Mouse (Mus musculus) forebrain, embryonic 11.5 days (tissue): Measurements from ENCODE around the gene H3f3a. TPM values are rescaled to one million over a fixed set of nuclear protein-coding genes. Genes with fewer than 3 reads are reported as not detected.

Experiments used
- ATAC-seq: fragments of 200-750 bp; cut with Nextera tagmentation; replicated peaks from 2 replicates; pipeline ENCODE4 v1.8.0; 2017; ENCODE audit warnings: moderate TSS enrichment; ENCODE audit not compliant: low FRiP score
- DNase-seq: peaks from one replicate; pipeline ENCODE4 v3.0.0-alpha.2; 2017; ENCODE audit warnings: low spot score
- H3K27ac ChIP-seq: fragments of 300-500 bp; sonication (generic); 2 replicates; pipeline ENCODE4 v1.5.1; 2014; ENCODE audit warnings: low read depth, low read length
- H3K27me3 ChIP-seq: fragments of 300-500 bp; sonication (generic); 2 replicates; pipeline ENCODE4 v1.6.1; 2014; ENCODE audit warnings: mild to moderate bottlenecking, low read length, mixed read lengths; ENCODE audit not compliant: control insufficient read depth, insufficient read depth
- H3K36me3 ChIP-seq: fragments of 300-500 bp; sonication (generic); 2 replicates; pipeline ENCODE4 v1.6.1; 2014; ENCODE audit warnings: mild to moderate bottlenecking, low read length, moderate library complexity, mixed read lengths; ENCODE audit not compliant: control insufficient read depth, insufficient read depth
- H3K4me1 ChIP-seq: fragments of 300-500 bp; sonication (generic); replicated peaks from 2 replicates; pipeline ENCODE4 v1.6.1; 2014; ENCODE audit warnings: low read length, mixed read lengths; ENCODE audit not compliant: control insufficient read depth, insufficient read depth
- H3K4me2 ChIP-seq: fragments of 300-500 bp; sonication (generic); 2 replicates; pipeline ENCODE4 v1.6.1; 2014; ENCODE audit warnings: low read depth, mild to moderate bottlenecking, low read length, moderate library complexity, mixed read lengths; ENCODE audit not compliant: severe bottlenecking
- H3K4me3 ChIP-seq: fragments of 300-500 bp; sonication (generic); 2 replicates; pipeline ENCODE4 v1.5.1; 2014; ENCODE audit warnings: low read depth, low read length
- H3K9ac ChIP-seq: fragments of 300-500 bp; sonication (generic); 2 replicates; pipeline ENCODE4 v1.6.1; 2014; ENCODE audit warnings: low read length
- H3K9me3 ChIP-seq: fragments of 300-500 bp; sonication (generic); 2 replicates; pipeline ENCODE4 v1.6.1; 2016; ENCODE audit warnings: low read length, mixed read lengths; ENCODE audit not compliant: control insufficient read depth
- WGBS: fragments of 180-500 bp; shearing (Covaris S2); extraction: QIAGEN DNeasy Blood & Tissue Kit; methylation state at CpG from one replicate; pipeline ENCODE4 v1.1.7; 2014; 5-methylcytosine and 5-hydroxymethylcytosine counted together
- polyA plus RNA-seq: library from polyadenylated mRNA; unstranded; fragments of >200 nt; fragmentation: Nextera tagmentation; extraction: Ambion mirVana; gene quantifications from 2 replicates; pipeline ENCODE4 v1.2.1, GENCODE M21; 2014

H3f3a gene
- polyA plus RNA-seq, 1 experiment from 2014 or later = 3,206 TPM

GRCm38 (mm10) chr1:180765393-180765792 is 48.4 kb downstream of the H3f3a start:
- H3K27me3 ChIP-seq = 0 out of 2 replicates have a peak, but pooled peaks cover 3% of the 10 kb centered on the region
- peaks cover 4% of the 10 kb centered on the region for H3K4me1 ChIP-seq
- 93% methylated on average over 5 of the region's 5 CpGs for WGBS
- no peaks in the 10 kb centered on the region for H3K36me3 ChIP-seq
- no peak for ATAC-seq
- H3K9me3 ChIP-seq = no peaks in the 10 kb centered on the region
- no peak overlapping the region for H3K27ac ChIP-seq
- no peak for DNase-seq
- H3K9ac ChIP-seq = no peak overlapping the region
- H3K4me3 ChIP-seq = no peak overlapping the region
- no peak overlapping the region for H3K4me2 ChIP-seq

GRCm38 (mm10) chr1:180763828-180764227 is 49.9 kb downstream of the H3f3a start:
- Histone ChIP-seq H3K4me1 (peaks cover 4% of the 10 kb centered on the region), H3K9ac (peak overlapping the region; percentile 52), H3K27me3 (0 out of 2 replicates have a peak, but pooled peaks cover 3% of the 10 kb centered on the region), H3K36me3 (no peaks in the 10 kb centered on the region), H3K27ac (no peak overlapping the region), H3K4me2 (peak overlapping the region; percentile 55), H3K9me3 (no peaks in the 10 kb centered on the region), H3K4me3 (peak overlapping the region; percentile 27)
- WGBS = under 1% methylated on average over 11 of the region's 11 CpGs
- ATAC-seq = peak; percentile 81
- peak; percentile 89 for DNase-seq

- no peaks in the 10 kb centered on the region for H3K36me3 ChIP-seq
- WGBS = 16% methylated on average over 14 of the region's 14 CpGs
- peak overlapping the region; percentile 27 for H3K4me3 ChIP-seq
- H3K27ac ChIP-seq = no peak overlapping the region
- 0 out of 2 replicates have a peak, but pooled peaks cover 3% of the 10 kb centered on the region for H3K27me3 ChIP-seq
- H3K4me1 ChIP-seq = peaks cover 4% of the 10 kb centered on the region
- no peaks in the 10 kb centered on the region for H3K9me3 ChIP-seq
- peak overlapping the region; percentile 52 for H3K9ac ChIP-seq
- H3K4me2 ChIP-seq = peak overlapping the region; percentile 55
- ATAC-seq (no peak; the same call in 1 of the 2 replicates), DNase-seq (peak; percentile 63)
These were observed 50.4 kb downstream of the H3f3a start for GRCm38 (mm10) chr1:180763307-180763706.

GRCm38 (mm10) chr1:180762679-180763078 is 51.1 kb downstream of the H3f3a start:
- H3K9ac ChIP-seq = no peak overlapping the region
- H3K27me3 ChIP-seq = 0 out of 2 replicates have a peak, but pooled peaks cover 3% of the 10 kb centered on the region
- H3K36me3 ChIP-seq = no peaks in the 10 kb centered on the region
- no peak overlapping the region for H3K4me2 ChIP-seq
- peaks cover 4% of the 10 kb centered on the region for H3K4me1 ChIP-seq
- WGBS = 86% methylated on average over 8 of the region's 8 CpGs
- no peak for ATAC-seq
- H3K9me3 ChIP-seq = no peaks in the 10 kb centered on the region
- DNase-seq = no peak
- H3K27ac ChIP-seq = no peak overlapping the region
- H3K4me3 ChIP-seq = no peak overlapping the region

- H3K4me2 ChIP-seq = no peak overlapping the region
- H3K27ac ChIP-seq = no peak overlapping the region
- no peaks in the 10 kb centered on the region for H3K36me3 ChIP-seq
- H3K4me3 ChIP-seq = no peak overlapping the region
- DNase-seq (no peak), ATAC-seq (no peak)
- H3K4me1 ChIP-seq = peaks cover 4% of the 10 kb centered on the region
- H3K9me3 ChIP-seq = no peaks in the 10 kb centered on the region
- 0 out of 2 replicates have a peak, but pooled peaks cover 3% of the 10 kb centered on the region for H3K27me3 ChIP-seq
- WGBS = 89% methylated on average over 11 of the region's 11 CpGs
- H3K9ac ChIP-seq = no peak overlapping the region
These were observed 51.6 kb downstream of the H3f3a start for GRCm38 (mm10) chr1:180762180-180762579.

GRCm38 (mm10) chr1:180757956-180758520 is 55.7 kb downstream of the H3f3a start:
- WGBS = 92% methylated on average over 7 of the region's 7 CpGs
- H3K27ac ChIP-seq = no peak overlapping the region
- H3K9me3 ChIP-seq = no peaks in the 10 kb centered on the region
- no peak overlapping the region for H3K9ac ChIP-seq
- H3K36me3 ChIP-seq = peaks cover 2% of the 10 kb centered on the region; the same call in 1 of the 2 replicates
- 0 out of 2 replicates have a peak, but pooled peaks cover 3% of the 10 kb centered on the region for H3K27me3 ChIP-seq
- H3K4me1 ChIP-seq = no peaks in the 10 kb centered on the region; the same call in 1 of the 2 replicates
- ATAC-seq = no peak
- H3K4me3 ChIP-seq = no peak overlapping the region
- DNase-seq = no peak
- no peak overlapping the region for H3K4me2 ChIP-seq

GRCm38 (mm10) chr1:180757252-180757955 is 56.3 kb downstream of the H3f3a start:
- ATAC-seq (no peak), DNase-seq (no peak)
- H3K9ac ChIP-seq = no peak overlapping the region
- no peak overlapping the region for H3K4me2 ChIP-seq
- H3K27me3 ChIP-seq = no peaks in the 10 kb centered on the region
- H3K36me3 ChIP-seq = peaks cover 2% of the 10 kb centered on the region; the same call in 1 of the 2 replicates
- H3K27ac ChIP-seq = no peak overlapping the region
- H3K4me1 ChIP-seq = no peaks in the 10 kb centered on the region
- H3K9me3 ChIP-seq = no peaks in the 10 kb centered on the region
- 85% methylated on average over 3 of the region's 3 CpGs for WGBS
- no peak overlapping the region for H3K4me3 ChIP-seq

GRCm38 (mm10) chr1:180756711-180757110 is 57.0 kb downstream of the H3f3a start:
- no peak overlapping the region for H3K27ac ChIP-seq
- H3K4me3 ChIP-seq = no peak overlapping the region
- H3K36me3 ChIP-seq = peaks cover 2% of the 10 kb centered on the region; the same call in 1 of the 2 replicates
- ATAC-seq (no peak), DNase-seq (no peak)
- 88% methylated on average over 2 of the region's 2 CpGs for WGBS
- H3K4me2 ChIP-seq = no peak overlapping the region
- no peak overlapping the region for H3K9ac ChIP-seq
- no peaks in the 10 kb centered on the region for H3K4me1 ChIP-seq
- no peaks in the 10 kb centered on the region for H3K9me3 ChIP-seq
- no peaks in the 10 kb centered on the region for H3K27me3 ChIP-seq
